Mouse (Mus musculus): Measurements from ENCODE around the gene Gstcd. TPM values are rescaled to one million over a fixed set of nuclear protein-coding genes. Genes with fewer than 3 reads are reported as not detected.

Gene Gstcd
- total RNA-seq, 2 experiments from 2014 or later, result 2.3 to 3.0 TPM

- no peak for DNase-seq (ENCODE audit: low spot score)
- intact Hi-C loops (cut with DNase I), result no loop called here
Measured at GRCm38 (mm10) chr3:133075560-133075959, 16.3 kb downstream of the Gstcd start.

GRCm38 (mm10) chr3:133052068-133052467, 39.8 kb downstream of the Gstcd start:
- no peak for DNase-seq (ENCODE audit: low spot score)
- intact Hi-C loops (cut with DNase I), result no loop called here

GRCm38 (mm10) chr3:133033145-133033755, 58.6 kb downstream of the Gstcd start:
- intact Hi-C loops (cut with DNase I), result no loop called here

GRCm38 (mm10) chr3:133026977-133027376, 64.9 kb downstream of the Gstcd start:
- intact Hi-C loops (cut with DNase I), result no loop called here
- DNase-seq (ENCODE audit: low spot score), result no peak

More at GRCm38 (mm10) chr3:133033145-133033755, 58.6 kb downstream of the Gstcd start:
- DNase-seq (ENCODE audit: low spot score), result no peak

GRCm38 (mm10) chr3:133007250-133007649, 84.6 kb downstream of the Gstcd start:
- intact Hi-C loops (cut with DNase I), result no loop called here
- DNase-seq (ENCODE audit: low spot score), result no peak

GRCm38 (mm10) chr3:132996299-132996698, 95.5 kb downstream of the Gstcd start:
- intact Hi-C loops (cut with DNase I), result no loop called here
- DNase-seq (ENCODE audit: low spot score), result no peak

GRCm38 (mm10) chr3:132995904-132996267, 95.9 kb downstream of the Gstcd start:
- intact Hi-C loops (cut with DNase I), result no loop called here
- no peak for DNase-seq (ENCODE audit: low spot score)

- DNase-seq (ENCODE audit: low spot score), result no peak
- intact Hi-C loops (cut with DNase I), result no loop called here
Measured at GRCm38 (mm10) chr3:132995172-132995903, 96.5 kb downstream of the Gstcd start.

- intact Hi-C loops (cut with DNase I), result no loop called here
- no peak for DNase-seq (ENCODE audit: low spot score)
Measured at GRCm38 (mm10) chr3:132986188-132986587, 105.6 kb downstream of the Gstcd start.

- intact Hi-C loops (cut with DNase I), result no loop called here
- DNase-seq (ENCODE audit: low spot score), result no peak
Measured at GRCm38 (mm10) chr3:132983845-132984485, 107.9 kb downstream of the Gstcd start.

- intact Hi-C loops (cut with DNase I), result no loop called here
- DNase-seq (ENCODE audit: low spot score), result no peak
Measured at GRCm38 (mm10) chr3:132981968-132982367, 109.9 kb downstream of the Gstcd start.

GRCm38 (mm10) chr3:132979781-132980461, 111.9 kb downstream of the Gstcd start:
- intact Hi-C loops (cut with DNase I), result no loop called here
- DNase-seq (ENCODE audit: low spot score), result no peak

GRCm38 (mm10) chr3:132966255-132966654, 125.6 kb downstream of the Gstcd start:
- DNase-seq (ENCODE audit: low spot score), result no peak
- intact Hi-C loops (cut with DNase I), result no loop called here

GRCm38 (mm10) chr3:132964715-132965507, 126.9 kb downstream of the Gstcd start:
- intact Hi-C loops (cut with DNase I), result no loop called here
- no peak for DNase-seq (ENCODE audit: low spot score)

- DNase-seq (ENCODE audit: low spot score), result no peak
- intact Hi-C loops (cut with DNase I), result no loop called here
Measured at GRCm38 (mm10) chr3:132962631-132963361, 129.0 kb downstream of the Gstcd start.

- intact Hi-C loops (cut with DNase I), result no loop called here
- DNase-seq (ENCODE audit: low spot score), result no peak
Measured at GRCm38 (mm10) chr3:132950529-132950880, 141.3 kb downstream of the Gstcd start.

- no peak for DNase-seq (ENCODE audit: low spot score)
- intact Hi-C loops (cut with DNase I), result no loop called here
Measured at GRCm38 (mm10) chr3:132949791-132950528, 141.9 kb downstream of the Gstcd start, which contains the start of gene Npnt. Npnt (minus strand) TSS chr3:132950291.

- DNase-seq (ENCODE audit: low spot score), result no peak
Measured at GRCm38 (mm10) chr3:132949380-132949790, 142.4 kb downstream of the Gstcd start.

More at GRCm38 (mm10) chr3:132949380-132949790, 142.4 kb downstream of the Gstcd start:
- intact Hi-C loops (cut with DNase I), result no loop called here

All from heart, postnatal 25 days (tissue).